In genomic region chr4:12263197-12263596, GRCm38 (mm10) we compare ENCODE assay signal across 14 mouse cellular contexts.
DNase-seq lines count a peak whose midpoint lies in the region; ATAC-seq and TF ChIP-seq lines count a peak whose summit lies in the region.
"Had no signal": no experiment of that assay in that cellular context is flagged by ENCODE, and none has a peak within 500 bp of the region (broad histone marks: within the 10 kb centered on the region; RNA-seq: fewer than 3 reads in every experiment).

No protein-coding gene starts in this region.

- no peak for TF ChIP-seq CTCF in forebrain, postnatal 0 days (IDR thresholded peaks at IDR 0.05; ENCODE audit: low read depth)

- H3K27ac ChIP-seq in heart, embryonic 11.5 days (ENCODE audit: low read depth, low read length): no peak overlapping the region
- H3K27ac ChIP-seq in forebrain, postnatal 0 days (ENCODE audit: low read depth, low read length): no peak overlapping the region
- no peak overlapping the region for H3K27ac ChIP-seq in midbrain, embryonic 11.5 days (ENCODE audit: low read depth, low read length)
- H3K27ac ChIP-seq: embryonic facial prominence, embryonic 13.5 days; intestine, embryonic 15.5 days had no signal

- no peaks in the 10 kb centered on the region for H3K27me3 ChIP-seq in heart, embryonic 11.5 days (ENCODE audit: control insufficient read depth, insufficient read depth, low read length)
- no peaks in the 10 kb centered on the region for H3K27me3 ChIP-seq in forebrain, postnatal 0 days (ENCODE audit: insufficient read depth, low read length)
- no peaks in the 10 kb centered on the region for H3K27me3 ChIP-seq in midbrain, embryonic 11.5 days (ENCODE audit: control insufficient read depth, insufficient read depth, low read length)
- H3K27me3 ChIP-seq: embryonic facial prominence, embryonic 13.5 days; intestine, embryonic 15.5 days had no signal

- WGBS in heart, embryonic 11.5 days (ENCODE audit: insufficient replicate concordance): 84% methylated on average over 10 of the region's 10 CpGs
- 25% methylated on average over 10 of the region's 10 CpGs for WGBS in forebrain, postnatal 0 days
- WGBS in midbrain, embryonic 11.5 days: 54% methylated on average over 10 of the region's 10 CpGs

- no peak overlapping the region for H3K4me2 ChIP-seq in heart, embryonic 11.5 days
- peak overlapping the region; percentile 19; the same call in 1 of the 2 replicates for H3K4me2 ChIP-seq in forebrain, postnatal 0 days (ENCODE audit: low read depth)
- no peak overlapping the region; the same call in 1 of the 2 replicates for H3K4me2 ChIP-seq in midbrain, embryonic 11.5 days
- H3K4me2 ChIP-seq: embryonic facial prominence, embryonic 13.5 days; intestine, embryonic 15.5 days; liver, embryonic 11.5 days had no signal

- no peaks in the 10 kb centered on the region for H3K36me3 ChIP-seq in heart, embryonic 11.5 days (ENCODE audit: control insufficient read depth, insufficient read depth, low read length)
- H3K36me3 ChIP-seq in forebrain, postnatal 0 days (ENCODE audit: insufficient read depth): no peaks in the 10 kb centered on the region
- no peaks in the 10 kb centered on the region for H3K36me3 ChIP-seq in midbrain, embryonic 11.5 days (ENCODE audit: control insufficient read depth, insufficient read depth, low read length)
- H3K36me3 ChIP-seq: embryonic facial prominence, embryonic 13.5 days; intestine, embryonic 15.5 days had no signal

- H3K9me3 ChIP-seq in heart, embryonic 11.5 days (replicated peaks; ENCODE audit: control insufficient read depth, low read length): no peaks in the 10 kb centered on the region
- no peaks in the 10 kb centered on the region for H3K9me3 ChIP-seq in forebrain, postnatal 0 days (ENCODE audit: low read length)
- H3K9me3 ChIP-seq in midbrain, embryonic 11.5 days (ENCODE audit: control insufficient read depth, low read length): no peaks in the 10 kb centered on the region
- H3K9me3 ChIP-seq: embryonic facial prominence, embryonic 13.5 days; intestine, embryonic 15.5 days had no signal

- no peak overlapping the region for H3K9ac ChIP-seq in heart, embryonic 11.5 days (ENCODE audit: low read depth, low read length)
- no peak overlapping the region for H3K9ac ChIP-seq in forebrain, postnatal 0 days
- H3K9ac ChIP-seq in midbrain, embryonic 11.5 days (ENCODE audit: low read length): no peak overlapping the region
- H3K9ac ChIP-seq: embryonic facial prominence, embryonic 13.5 days; intestine, embryonic 15.5 days had no signal

- no peak for ATAC-seq in heart, embryonic 11.5 days (replicated peaks; ENCODE audit: insufficient number of reproducible peaks, low FRiP score, low TSS enrichment)
- peak; percentile 89 for ATAC-seq in forebrain, postnatal 0 days
- ATAC-seq in midbrain, embryonic 11.5 days (ENCODE audit: low FRiP score): peak; percentile 90
- ATAC-seq: intestine, embryonic 15.5 days had no signal

- no peak overlapping the region for H3K4me3 ChIP-seq in heart, embryonic 11.5 days (ENCODE audit: low read depth, low read length)
- no peak overlapping the region for H3K4me3 ChIP-seq in forebrain, postnatal 0 days (ENCODE audit: low read depth, low read length)
- H3K4me3 ChIP-seq in midbrain, embryonic 11.5 days (ENCODE audit: low read depth, low read length): no peak overlapping the region
- H3K4me3 ChIP-seq: embryonic facial prominence, embryonic 13.5 days; intestine, embryonic 15.5 days had no signal

- H3K4me1 ChIP-seq in heart, embryonic 11.5 days (ENCODE audit: control insufficient read depth, insufficient read depth, low read length): no peaks in the 10 kb centered on the region
- H3K4me1 ChIP-seq in forebrain, postnatal 0 days (ENCODE audit: insufficient read depth): no peaks in the 10 kb centered on the region
- peaks cover 3% of the 10 kb centered on the region for H3K4me1 ChIP-seq in midbrain, embryonic 11.5 days (ENCODE audit: control insufficient read depth, insufficient read depth, low read length)
- H3K4me1 ChIP-seq: embryonic facial prominence, embryonic 13.5 days; intestine, embryonic 15.5 days had no signal

- DNase-seq in heart, adult 11 months: peak; percentile 68
- DNase-seq in forebrain, postnatal 0 days: peak; percentile 51
- no peak for DNase-seq in midbrain, embryonic 11.5 days (ENCODE audit: low spot score, missing footprints)
- peak; percentile 27 for DNase-seq in retina, embryonic 14.5 days (ENCODE audit: low spot score)
- DNase-seq in kidney, postnatal 14 days: no peak
- no peak for DNase-seq in urinary bladder, postnatal 10 days (ENCODE audit: low spot score)
- DNase-seq in cerebellum, adult 18-20 months: no peak
- DNase-seq: adrenal gland, postnatal 14 days; cerebellum, adult 2 months; thymus, adult 18-20 months had no signal

Comparison
In these comparisons a context has a peak if more than half of its experiments do, and no peak if none do; other contexts are left out.
1. DNase-seq: peak in heart, adult 11 months (single experiment), forebrain, postnatal 0 days (single experiment) and retina, embryonic 14.5 days (single experiment); none in midbrain, embryonic 11.5 days (single experiment), kidney, postnatal 14 days (single experiment), urinary bladder, postnatal 10 days (single experiment) and cerebellum, adult 18-20 months (0 of 2).